Mouse (Mus musculus) thymus, adult 2 months (tissue): ENCODE results near the gene Pgm5. TPM values are rescaled to one million over a fixed set of nuclear protein-coding genes. Genes with fewer than 3 reads are reported as not detected.

Source experiments
- DNase-seq: peaks from one replicate; pipeline ENCODE4 v3.0.0; 2021
- H3K27ac ChIP-seq: fragments of 200-500 bp; 2 replicates; pipeline ENCODE4 v1.5.1; 2012; ENCODE audit warnings: low read length, control low read depth; ENCODE audit not compliant: control insufficient read depth, insufficient read depth
- H3K27me3 ChIP-seq: fragments of 200-500 bp; 2 replicates; pipeline ENCODE4 v1.6.1; 2012; ENCODE audit warnings: mild to moderate bottlenecking, low read length, moderate library complexity, mixed read lengths; ENCODE audit not compliant: control insufficient read depth, insufficient read depth
- H3K36me3 ChIP-seq: fragments of 200-500 bp; 2 replicates; pipeline ENCODE4 v1.6.1; 2012; ENCODE audit warnings: mild to moderate bottlenecking, low read length, moderate library complexity; ENCODE audit not compliant: control insufficient read depth, insufficient read depth
- H3K4me1 ChIP-seq: fragments of 200-500 bp; replicated peaks from 2 replicates; pipeline ENCODE4 v1.6.1; 2012; ENCODE audit warnings: low read length; ENCODE audit not compliant: control insufficient read depth, insufficient read depth
- H3K4me3 ChIP-seq: fragments of 200-500 bp; 2 replicates; pipeline ENCODE4 v1.5.1; 2012; ENCODE audit warnings: mild to moderate bottlenecking, low read length, control low read depth, moderate library complexity; ENCODE audit not compliant: control insufficient read depth, insufficient read depth
- CTCF ChIP-seq: fragments of 200-500 bp; IDR thresholded peaks from 2 replicates; pipeline ENCODE4 v1.5.1; 2012; ENCODE audit warnings: mild to moderate bottlenecking, control low read depth, low read length, moderate library complexity, borderline replicate concordance; ENCODE audit not compliant: control insufficient read depth, poor library complexity, insufficient read depth; ENCODE audit errors: extremely low read depth
- POLR2A ChIP-seq: fragments of 200-500 bp; IDR thresholded peaks from 2 replicates; pipeline ENCODE4 v1.6.1; 2012; ENCODE audit warnings: mild to moderate bottlenecking, low read length, control low read depth, moderate library complexity; ENCODE audit not compliant: control insufficient read depth, poor library complexity, insufficient read depth; ENCODE audit errors: extremely low read depth
- WGBS: fragments of 180-500 bp; shearing (Covaris S2); methylation state at CpG from one replicate; pipeline ENCODE4 v1.1.7; 2018; 5-methylcytosine and 5-hydroxymethylcytosine counted together
- polyA plus RNA-seq: library from polyadenylated mRNA; depleted of rRNA; stranded (reverse); fragments of >200 nt; gene quantifications from 2 replicates; pipeline ENCODE4 v1.2.3, GENCODE M21; 2012

Pgm5 gene
- polyA plus RNA-seq, 1 experiment: 7.2 TPM

- Histone ChIP-seq H3K36me3 (no peaks in the 10 kb centered on the region), H3K4me3 (no peak within 1 kb of the TSS), H3K4me1 (no peaks in the 10 kb centered on the region), H3K27ac (no peak within 1 kb of the TSS), H3K27me3 (peaks cover 37% of the 10 kb centered on the region)
- 6% methylated on average over 27 of the region's 27 CpGs for WGBS
- TF ChIP-seq CTCF (no peak), POLR2A (no peak)
- DNase-seq: no peak
Measured at GRCm38 (mm10) chr19:24900581-24901220, 39.0 kb upstream of the Pgm5 start, which contains the start of gene Foxd4. Foxd4 (minus strand) TSS chr19:24901197.

GRCm38 (mm10) chr19:24899578-24900544 is 38.2 kb upstream of the Pgm5 start:
- Histone ChIP-seq H3K27me3 (peaks cover 37% of the 10 kb centered on the region), H3K4me1 (no peaks in the 10 kb centered on the region), H3K36me3 (no peaks in the 10 kb centered on the region), H3K27ac (no peak overlapping the region), H3K4me3 (no peak overlapping the region)
- WGBS: 1% methylated on average over 84 of the region's 84 CpGs
- no peak for DNase-seq
- TF ChIP-seq POLR2A (no peak), CTCF (no peak)

GRCm38 (mm10) chr19:24898737-24899577 is 37.3 kb upstream of the Pgm5 start:
- H3K36me3 ChIP-seq: no peaks in the 10 kb centered on the region
- H3K27me3 ChIP-seq: peaks cover 37% of the 10 kb centered on the region
- DNase-seq: no peak
- no peak overlapping the region for H3K27ac ChIP-seq
- no peak for TF ChIP-seq POLR2A
- no peak for TF ChIP-seq CTCF
- no peak overlapping the region for H3K4me3 ChIP-seq
- no peaks in the 10 kb centered on the region for H3K4me1 ChIP-seq
- 8% methylated on average over 34 of the region's 34 CpGs for WGBS

- Histone ChIP-seq H3K27me3 (peaks cover 37% of the 10 kb centered on the region), H3K4me3 (no peak overlapping the region), H3K4me1 (no peaks in the 10 kb centered on the region), H3K27ac (no peak overlapping the region), H3K36me3 (no peaks in the 10 kb centered on the region)
- no peak for DNase-seq
- 11% methylated on average over 20 of the region's 20 CpGs for WGBS
- TF ChIP-seq CTCF (no peak), POLR2A (no peak)
Measured at GRCm38 (mm10) chr19:24897896-24898736, 36.5 kb upstream of the Pgm5 start.

- Histone ChIP-seq H3K4me3 (no peak overlapping the region), H3K27me3 (peaks cover 36% of the 10 kb centered on the region), H3K36me3 (no peaks in the 10 kb centered on the region), H3K27ac (no peak overlapping the region), H3K4me1 (no peaks in the 10 kb centered on the region)
- DNase-seq: no peak
- TF ChIP-seq POLR2A (no peak), CTCF (no peak)
- WGBS: 8% methylated on average over 57 of the region's 57 CpGs
Measured at GRCm38 (mm10) chr19:24897006-24897895, 35.6 kb upstream of the Pgm5 start.
